Mouse (Mus musculus): Measurements from ENCODE around the gene Ubxn7. TPM values are rescaled to one million over a fixed set of nuclear protein-coding genes. Genes with fewer than 3 reads are reported as not detected.

The Ubxn7 gene
- polyA plus RNA-seq, 1 experiment from 2014 or later, result 20.6 TPM

DNA sequence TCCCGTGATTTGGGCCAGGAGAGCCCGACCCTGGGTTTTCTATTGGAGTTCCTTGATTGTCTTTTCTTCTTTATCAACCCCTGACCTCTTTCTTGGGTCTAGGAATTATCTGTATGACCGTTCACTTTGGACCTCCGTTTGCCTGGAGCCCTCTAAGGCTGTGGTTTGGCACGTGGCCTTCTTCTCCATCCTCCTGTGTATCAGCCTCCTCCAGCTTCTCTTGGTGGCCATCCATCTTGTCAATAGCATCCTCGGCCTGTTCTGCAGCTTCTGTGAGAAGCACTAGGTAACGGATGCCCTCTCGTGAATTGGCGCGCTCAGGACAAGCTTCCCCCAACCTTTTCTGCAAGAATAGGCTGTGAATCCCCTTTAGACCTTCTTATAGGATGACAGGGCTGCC lies 75.7 kb downstream of the Ubxn7 start:
- H3K27me3 ChIP-seq (replicated peaks), result no peaks in the 10 kb centered on the region
- H3K27ac ChIP-seq, result no peak overlapping the region
- no peaks in the 10 kb centered on the region for H3K4me1 ChIP-seq
- H3K4me2 ChIP-seq, result no peak overlapping the region
- no peaks in the 10 kb centered on the region for H3K36me3 ChIP-seq
- no peaks in the 10 kb centered on the region for H3K9me3 ChIP-seq
- no peak for ATAC-seq (ENCODE audit: insufficient read depth, low FRiP score, low read depth)
- H3K4me3 ChIP-seq (replicated peaks), result no peak overlapping the region
- WGBS, result 69% methylated on average over 10 of the region's 10 CpGs
- no peak overlapping the region for H3K9ac ChIP-seq

DNA sequence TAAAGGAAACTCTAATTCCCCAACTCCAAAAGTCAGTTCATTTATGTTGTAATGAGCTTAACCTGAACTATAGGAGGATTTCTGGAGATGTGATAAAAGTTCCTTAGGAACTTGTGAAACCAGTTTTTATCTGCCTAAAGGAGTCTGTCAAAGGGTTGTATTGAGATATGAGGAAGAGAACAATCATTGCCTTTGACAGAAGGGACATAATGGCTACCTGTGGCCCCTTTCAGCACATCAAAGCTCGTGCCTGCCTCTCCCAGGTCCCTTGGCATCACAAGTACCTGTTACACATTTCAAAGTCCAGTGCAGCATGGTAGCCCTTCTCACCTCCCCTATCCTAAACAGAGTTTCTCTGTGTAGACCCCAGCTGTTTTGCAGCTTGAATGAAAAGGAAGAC lies 85.4 kb downstream of the Ubxn7 start:
- no peak for ATAC-seq (ENCODE audit: insufficient read depth, low FRiP score, low read depth)
- no peak overlapping the region for H3K27ac ChIP-seq
- WGBS, result 33% methylated on average over 1 of the region's 1 CpGs

GRCm38 (mm10) chr16:32419517-32420483 lies 87.7 kb downstream of the Ubxn7 start, which contains the start of gene Tctex1d2:
Tctex1d2 (plus strand) TSS chr16:32419702.
- peak; percentile 96 for ATAC-seq (ENCODE audit: insufficient read depth, low FRiP score, low read depth)
- Histone ChIP-seq H3K36me3 (no peaks in the 10 kb centered on the region), H3K27ac (peak within 1 kb of the TSS; percentile 91), H3K27me3 (replicated peaks) (no peaks in the 10 kb centered on the region), H3K4me3 (replicated peaks) (peak within 1 kb of the TSS; percentile 64), H3K9ac (peak within 1 kb of the TSS; percentile 42; the same call in 1 of the 2 replicates), H3K4me2 (peak within 1 kb of the TSS; percentile 72), H3K9me3 (no peaks in the 10 kb centered on the region), H3K4me1 (no peaks in the 10 kb centered on the region; the same call in 1 of the 2 replicates)
- under 1% methylated on average over 45 of the region's 45 CpGs for WGBS

More for the DNA sequence above, 85.4 kb downstream of the Ubxn7 start:
- no peaks in the 10 kb centered on the region for H3K9me3 ChIP-seq
- H3K9ac ChIP-seq, result no peak overlapping the region
- H3K4me1 ChIP-seq, result no peaks in the 10 kb centered on the region; the same call in 1 of the 2 replicates
- no peak overlapping the region for H3K4me3 ChIP-seq (replicated peaks)
- H3K27me3 ChIP-seq (replicated peaks), result no peaks in the 10 kb centered on the region
- H3K4me2 ChIP-seq, result no peak overlapping the region
- no peaks in the 10 kb centered on the region for H3K36me3 ChIP-seq

DNA sequence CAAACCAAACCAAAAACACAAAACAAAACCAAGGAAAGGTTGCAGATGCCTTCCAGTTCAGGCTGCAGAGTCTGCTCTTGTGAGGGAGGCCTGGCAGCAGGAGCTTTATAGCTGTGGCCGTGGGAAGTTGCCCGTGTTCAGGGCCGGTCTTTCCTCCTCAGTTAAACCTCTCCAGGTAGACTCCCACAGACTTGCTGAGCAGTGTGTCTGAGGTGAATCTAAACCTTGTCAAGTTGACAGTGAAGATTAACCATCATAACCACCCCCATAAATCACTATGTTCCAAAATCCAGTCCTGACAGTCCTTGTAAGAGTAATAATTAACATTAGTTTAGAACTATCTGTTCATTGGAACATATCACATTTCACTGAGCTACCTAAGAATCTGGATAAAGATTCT lies 95.4 kb downstream of the Ubxn7 start:
- Histone ChIP-seq H3K4me3 (replicated peaks) (no peak overlapping the region), H3K9ac (no peak overlapping the region), H3K4me2 (no peak overlapping the region), H3K27me3 (replicated peaks) (no peaks in the 10 kb centered on the region), H3K36me3 (no peaks in the 10 kb centered on the region), H3K4me1 (peaks cover 10% of the 10 kb centered on the region; the same call in 1 of the 2 replicates), H3K9me3 (no peaks in the 10 kb centered on the region), H3K27ac (no peak overlapping the region)
- 91% methylated on average over 3 of the region's 3 CpGs for WGBS
- ATAC-seq (ENCODE audit: insufficient read depth, low FRiP score, low read depth), result no peak

DNA sequence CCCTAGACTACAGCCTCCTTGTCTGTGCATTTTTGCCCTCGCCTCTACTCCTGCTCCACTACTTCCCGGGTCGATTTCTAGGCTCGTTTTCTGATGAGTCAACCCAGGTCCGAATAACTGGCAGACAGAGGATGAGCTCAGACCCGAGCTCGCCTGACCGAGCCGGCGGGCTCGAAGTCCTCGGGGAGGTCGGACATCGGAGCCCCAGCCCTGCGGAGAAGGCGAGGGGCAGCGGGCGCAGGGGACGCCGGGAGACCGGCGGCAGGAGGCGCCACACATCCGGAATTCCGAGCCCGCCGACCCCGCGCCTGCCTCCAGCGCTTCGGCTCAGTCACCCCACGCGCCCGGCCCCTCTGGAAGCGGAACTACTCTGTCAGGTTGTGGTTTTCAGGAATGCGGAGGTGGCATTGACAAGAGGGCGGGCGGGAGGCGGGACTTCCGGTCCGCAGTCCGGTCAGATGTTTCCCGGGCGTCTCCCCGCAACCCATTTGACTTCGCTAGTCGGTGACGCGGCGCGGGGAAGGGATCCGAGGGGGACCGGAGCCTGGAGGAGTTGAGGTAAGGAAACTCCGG lies 98.5 kb downstream of the Ubxn7 start, which contains the start of gene Pcyt1a:
Gene Pcyt1a, plus strand, starts transcription at position 448 of the 573 bp plus-strand sequence.
- Histone ChIP-seq H3K9me3 (no peaks in the 10 kb centered on the region), H3K4me1 (peaks cover 10% of the 10 kb centered on the region; the same call in 1 of the 2 replicates), H3K36me3 (no peaks in the 10 kb centered on the region), H3K27me3 (replicated peaks) (no peaks in the 10 kb centered on the region), H3K4me3 (replicated peaks) (peak within 1 kb of the TSS; percentile 89), H3K27ac (peak within 1 kb of the TSS; percentile 91), H3K9ac (peak within 1 kb of the TSS; percentile 80), H3K4me2 (peak within 1 kb of the TSS; percentile 92)
- WGBS, result under 1% methylated on average over 54 of the region's 54 CpGs
- peak; percentile 97 for ATAC-seq (ENCODE audit: insufficient read depth, low FRiP score, low read depth)

GRCm38 (mm10) chr16:32431047-32431591 lies 99.1 kb downstream of the Ubxn7 start:
- no peaks in the 10 kb centered on the region for H3K36me3 ChIP-seq
- H3K4me3 ChIP-seq (replicated peaks), result peak overlapping the region; percentile 89
- peak overlapping the region; percentile 91 for H3K27ac ChIP-seq
- no peaks in the 10 kb centered on the region for H3K27me3 ChIP-seq (replicated peaks)
- ATAC-seq (ENCODE audit: insufficient read depth, low FRiP score, low read depth), result peak; percentile 34
- H3K9me3 ChIP-seq, result no peaks in the 10 kb centered on the region
- H3K9ac ChIP-seq, result peak overlapping the region; percentile 80
- peaks cover 10% of the 10 kb centered on the region; the same call in 1 of the 2 replicates for H3K4me1 ChIP-seq
- peak overlapping the region; percentile 92 for H3K4me2 ChIP-seq
- under 1% methylated on average over 28 of the region's 28 CpGs for WGBS

GRCm38 (mm10) chr16:32431926-32432325 lies 99.9 kb downstream of the Ubxn7 start:
- no peak overlapping the region for H3K27ac ChIP-seq
- no peak for ATAC-seq (ENCODE audit: insufficient read depth, low FRiP score, low read depth)
- no peaks in the 10 kb centered on the region for H3K27me3 ChIP-seq (replicated peaks)
- no peaks in the 10 kb centered on the region for H3K9me3 ChIP-seq
- H3K4me3 ChIP-seq (replicated peaks), result peak overlapping the region; percentile 89
- 82% methylated on average over 1 of the region's 1 CpGs for WGBS
- no peak overlapping the region for H3K9ac ChIP-seq
- H3K4me2 ChIP-seq, result peak overlapping the region; percentile 92
- H3K4me1 ChIP-seq, result peaks cover 10% of the 10 kb centered on the region; the same call in 1 of the 2 replicates
- H3K36me3 ChIP-seq, result no peaks in the 10 kb centered on the region

DNA sequence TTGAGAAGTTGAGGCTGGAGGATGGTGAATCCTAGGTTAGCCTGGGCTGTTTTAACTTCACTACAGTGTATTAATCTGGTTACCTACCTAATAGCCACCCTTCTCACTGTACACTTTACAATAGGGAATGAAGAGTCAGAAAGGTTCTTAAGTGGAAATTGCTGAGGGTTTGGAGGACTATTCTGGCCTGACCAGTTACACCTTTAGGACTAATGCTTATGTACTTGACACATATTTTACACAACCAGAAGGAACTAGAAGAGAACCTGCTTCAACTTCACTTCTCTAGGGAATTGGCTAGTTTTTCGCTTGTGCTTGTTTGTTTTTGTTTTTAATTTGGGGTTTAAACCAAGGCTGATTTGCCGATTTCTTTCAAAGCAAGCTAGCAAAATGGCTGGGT lies 101.1 kb downstream of the Ubxn7 start:
- Histone ChIP-seq H3K27ac (no peak overlapping the region), H3K27me3 (replicated peaks) (no peaks in the 10 kb centered on the region), H3K36me3 (no peaks in the 10 kb centered on the region), H3K9me3 (no peaks in the 10 kb centered on the region), H3K9ac (no peak overlapping the region), H3K4me2 (no peak overlapping the region), H3K4me1 (peaks cover 10% of the 10 kb centered on the region; the same call in 1 of the 2 replicates), H3K4me3 (replicated peaks) (no peak overlapping the region)
- 79% methylated on average over 2 of the region's 2 CpGs for WGBS
- no peak for ATAC-seq (ENCODE audit: insufficient read depth, low FRiP score, low read depth)

GRCm38 (mm10) chr16:32434066-32434465 lies 102.0 kb downstream of the Ubxn7 start:
- Histone ChIP-seq H3K36me3 (no peaks in the 10 kb centered on the region), H3K4me3 (replicated peaks) (no peak overlapping the region), H3K9me3 (no peaks in the 10 kb centered on the region), H3K4me1 (peaks cover 10% of the 10 kb centered on the region; the same call in 1 of the 2 replicates), H3K27me3 (replicated peaks) (no peaks in the 10 kb centered on the region), H3K27ac (no peak overlapping the region), H3K4me2 (no peak overlapping the region), H3K9ac (no peak overlapping the region)
- WGBS, result 43% methylated on average over 6 of the region's 6 CpGs
- no peak for ATAC-seq (ENCODE audit: insufficient read depth, low FRiP score, low read depth)

DNA sequence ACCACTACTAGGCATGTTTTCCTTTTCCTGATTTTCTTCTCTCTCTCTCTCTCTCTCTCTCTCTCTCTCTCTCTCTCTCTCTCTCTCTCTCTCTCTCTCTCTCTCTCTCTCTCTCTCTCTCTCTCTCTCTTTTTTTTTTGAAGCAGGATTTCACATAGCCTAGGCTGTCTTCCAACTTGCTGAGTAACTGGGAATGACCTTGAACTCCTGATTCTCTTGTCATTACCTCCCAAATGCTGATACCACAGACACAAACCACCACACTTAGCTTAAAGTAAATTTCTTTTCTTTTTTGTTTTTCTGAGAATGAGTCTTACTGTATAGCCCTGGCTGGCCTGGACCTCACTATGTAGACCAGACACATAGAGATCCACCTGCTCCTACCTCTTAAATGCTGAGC lies 102.6 kb downstream of the Ubxn7 start:
- Histone ChIP-seq H3K9ac (no peak overlapping the region), H3K27me3 (replicated peaks) (no peaks in the 10 kb centered on the region), H3K36me3 (no peaks in the 10 kb centered on the region), H3K9me3 (no peaks in the 10 kb centered on the region), H3K4me3 (replicated peaks) (no peak overlapping the region), H3K4me2 (no peak overlapping the region), H3K4me1 (peaks cover 6% of the 10 kb centered on the region; the same call in 1 of the 2 replicates), H3K27ac (no peak overlapping the region)
- no peak for ATAC-seq (ENCODE audit: insufficient read depth, low FRiP score, low read depth)

DNA sequence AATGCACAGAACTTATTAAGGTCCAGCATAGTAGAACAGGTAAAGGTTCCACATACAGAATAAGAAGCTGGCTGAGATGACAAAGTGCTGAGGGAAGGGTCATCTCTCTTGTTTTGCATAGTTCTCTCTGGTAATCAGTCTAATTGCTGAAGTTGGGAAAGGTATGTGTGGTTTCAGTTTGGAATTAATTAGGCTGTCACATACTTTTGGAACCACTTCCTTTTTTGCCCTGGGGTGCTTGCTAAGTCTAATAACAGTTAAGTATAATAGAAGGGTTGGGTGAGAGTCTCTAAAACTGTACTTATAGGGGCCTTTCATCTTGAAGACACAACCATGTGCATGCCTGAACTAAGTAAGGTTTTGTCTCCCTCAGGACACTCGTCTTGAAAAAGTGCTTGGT lies 104.6 kb downstream of the Ubxn7 start:
- Histone ChIP-seq H3K27me3 (replicated peaks) (no peaks in the 10 kb centered on the region), H3K36me3 (no peaks in the 10 kb centered on the region), H3K4me2 (no peak overlapping the region), H3K9ac (no peak overlapping the region), H3K9me3 (no peaks in the 10 kb centered on the region), H3K4me3 (replicated peaks) (no peak overlapping the region), H3K4me1 (peaks cover 4% of the 10 kb centered on the region; the same call in 1 of the 2 replicates), H3K27ac (no peak overlapping the region)
- ATAC-seq (ENCODE audit: insufficient read depth, low FRiP score, low read depth), result no peak
- WGBS, result 67% methylated on average over 1 of the region's 1 CpGs

Data from stomach, embryonic 15.5 days (tissue).